Mouse (Mus musculus) G1E (cell line): ENCODE results near the gene Nfic.

Experiments used
- CTCF ChIP-seq: IDR thresholded peaks from 2 replicates; pipeline ENCODE4 v1.5.1; 2012; ENCODE audit warnings: low read depth, low read length, inconsistent platforms, mixed read lengths
- GATA1 ChIP-seq: IDR thresholded peaks from 2 replicates; pipeline ENCODE4 v1.6.1; 2012; ENCODE audit warnings: borderline replicate concordance, low read length, inconsistent platforms, mixed read lengths
- GATA2 ChIP-seq: IDR thresholded peaks from 2 replicates; pipeline ENCODE4 v1.6.1; 2012; ENCODE audit warnings: low read depth, low read length, inconsistent platforms, borderline replicate concordance
- POLR2AphosphoS5 ChIP-seq: IDR thresholded peaks from 2 replicates; pipeline ENCODE4 v1.6.1; 2012; ENCODE audit warnings: low read depth, low read length, inconsistent platforms; ENCODE audit not compliant: insufficient replicate concordance
- TAL1 ChIP-seq: conservative IDR thresholded peaks from 2 replicates; pipeline ENCODE4 v1.6.1; 2012; ENCODE audit warnings: low read depth, low read length, inconsistent platforms, mixed read lengths

GRCm38 (mm10) chr10:81399798-81400308, 55.6 kb downstream of the Nfic start:
- TF ChIP-seq CTCF: no peak
- TF ChIP-seq POLR2AphosphoS5: no peak
- TF ChIP-seq GATA1: no peak
- TF ChIP-seq TAL1: no peak
- no peak for TF ChIP-seq GATA2
